Mouse (Mus musculus) CH12.LX (cell line): ENCODE data around the gene Stk35. TPM values are rescaled to one million over a fixed set of nuclear protein-coding genes. Genes with fewer than 3 reads are reported as not detected.

Experiments
- DNase-seq: peaks from one replicate; pipeline ENCODE4 v3.0.0-alpha.2; 2013; ENCODE audit errors: extremely low read depth
- H3K27ac ChIP-seq: 2 replicates; pipeline ENCODE4 v1.5.1; 2012; ENCODE audit warnings: low read depth, mild to moderate bottlenecking, control low read depth, moderate library complexity; ENCODE audit not compliant: insufficient read depth
- H3K27me3 ChIP-seq: replicated peaks from 2 replicates; pipeline ENCODE3; 2012; ENCODE audit warnings: inconsistent platforms
- H3K36me3 ChIP-seq, 2 experiments: replicated peaks in 1 of 2; 2 replicates each; pipeline versions ENCODE3 to v1.6.1; 2012; ENCODE audit warnings: inconsistent platforms in 1 of 2, low read length in 1 of 2, mild to moderate bottlenecking in 1 of 2, mixed read lengths in 1 of 2, moderate library complexity in 1 of 2; ENCODE audit not compliant: control insufficient read depth in 1 of 2, insufficient read depth in 1 of 2
- H3K4me1 ChIP-seq, 2 experiments: 2 replicates each; pipeline ENCODE4 v1.6.1; 2012; ENCODE audit warnings: inconsistent platforms in 1 of 2, moderate library complexity in 1 of 2; ENCODE audit not compliant: insufficient read depth in 2 of 2, control insufficient read depth in 1 of 2
- H3K4me2 ChIP-seq: 2 replicates; pipeline ENCODE4 v1.6.1; 2012; ENCODE audit warnings: low read depth, mild to moderate bottlenecking, control low read depth; ENCODE audit not compliant: poor library complexity, insufficient read depth, severe bottlenecking
- H3K4me3 ChIP-seq, 3 experiments: fragments of 150-350 bp in 1 of 3; sonication (generic) in 1 of 3; replicated peaks in 1 of 3; 2 replicates each; pipeline versions ENCODE3 to v1.5.1; 2011 to 2012; ENCODE audit warnings: low read depth in 2 of 3, low read length in 2 of 3, mild to moderate bottlenecking in 2 of 3, moderate library complexity in 2 of 3, control low read depth in 1 of 3, improper control_type of control experiment in 1 of 3, inconsistent platforms in 1 of 3, mixed read lengths in 1 of 3; ENCODE audit not compliant: poor library complexity in 1 of 3
- H3K79me2 ChIP-seq: replicated peaks from 2 replicates; pipeline ENCODE4 v1.6.1; 2012; ENCODE audit warnings: mild to moderate bottlenecking, moderate library complexity; ENCODE audit not compliant: control insufficient read depth, poor library complexity, insufficient read depth, severe bottlenecking; ENCODE audit errors: extremely low read depth
- H3K9ac ChIP-seq: 2 replicates; pipeline ENCODE4 v1.6.1; 2012; ENCODE audit warnings: low read depth, mild to moderate bottlenecking, control low read depth, moderate library complexity; ENCODE audit not compliant: insufficient read depth
- H3K9me3 ChIP-seq: replicated peaks from 2 replicates; pipeline ENCODE3; 2012; ENCODE audit warnings: low read length, inconsistent platforms, mixed read lengths
- CHD2 ChIP-seq: IDR thresholded peaks from 2 replicates; pipeline ENCODE4 v1.6.1; 2011; ENCODE audit warnings: low read length, improper control_type of control experiment
- ETS1 ChIP-seq: conservative IDR thresholded peaks from 2 replicates; pipeline ENCODE4 v1.6.1; 2012; ENCODE audit warnings: low read depth, mild to moderate bottlenecking, inconsistent platforms, low read length, improper control_type of control experiment, moderate library complexity
- GABPA ChIP-seq: IDR thresholded peaks from 2 replicates; pipeline ENCODE4 v1.6.1; 2012; ENCODE audit warnings: low read depth, low read length, improper control_type of control experiment, inconsistent platforms; ENCODE audit not compliant: insufficient replicate concordance
- IRF4 ChIP-seq: IDR thresholded peaks from 2 replicates; pipeline ENCODE4 v1.6.1; 2014; ENCODE audit warnings: low read depth, mild to moderate bottlenecking, inconsistent platforms, low read length, improper control_type of control experiment
- JUN ChIP-seq: IDR thresholded peaks from 2 replicates; pipeline ENCODE4 v1.6.1; 2011; ENCODE audit warnings: low read depth, mild to moderate bottlenecking, low read length, improper control_type of control experiment, moderate library complexity; ENCODE audit not compliant: insufficient read depth
- JUND ChIP-seq: conservative IDR thresholded peaks from 2 replicates; pipeline ENCODE4 v1.6.1; 2011; ENCODE audit warnings: low read depth, low read length, improper control_type of control experiment
- MAZ ChIP-seq: IDR thresholded peaks from 2 replicates; pipeline ENCODE4 v1.6.1; 2012; ENCODE audit warnings: low read depth, mild to moderate bottlenecking, inconsistent platforms, low read length, improper control_type of control experiment, moderate library complexity
- MXI1 ChIP-seq: IDR thresholded peaks from 2 replicates; pipeline ENCODE4 v1.6.1; 2011; ENCODE audit warnings: mild to moderate bottlenecking, low read depth, low read length, improper control_type of control experiment
- NELFE ChIP-seq: IDR thresholded peaks from 2 replicates; pipeline ENCODE4 v1.6.1; 2011; ENCODE audit warnings: low read depth, low read length, improper control_type of control experiment
- NRF1 ChIP-seq: IDR thresholded peaks from 2 replicates; pipeline ENCODE4 v1.6.1; 2014; ENCODE audit warnings: low read depth, mild to moderate bottlenecking, inconsistent platforms, low read length, improper control_type of control experiment, moderate library complexity
- POLR2A ChIP-seq: IDR thresholded peaks from 2 replicates; pipeline ENCODE4 v1.6.1; 2011; ENCODE audit warnings: low read depth, mild to moderate bottlenecking, improper control_type of control experiment, low read length
- RAD21 ChIP-seq: IDR thresholded peaks from 2 replicates; pipeline ENCODE4 v1.6.1; 2011; ENCODE audit warnings: low read depth, mild to moderate bottlenecking, low read length, improper control_type of control experiment, moderate library complexity
- RCOR1 ChIP-seq: conservative IDR thresholded peaks from 2 replicates; pipeline ENCODE4 v1.6.1; 2012; ENCODE audit warnings: low read depth, mild to moderate bottlenecking, inconsistent platforms, low read length, improper control_type of control experiment
- TCF12 ChIP-seq: IDR thresholded peaks from 2 replicates; pipeline ENCODE4 v1.6.1; 2014; ENCODE audit warnings: low read depth, mild to moderate bottlenecking, inconsistent platforms, low read length, improper control_type of control experiment
- USF2 ChIP-seq: conservative IDR thresholded peaks from 2 replicates; pipeline ENCODE4 v1.6.1; 2011; ENCODE audit warnings: low read depth, low read length, improper control_type of control experiment
- ZC3H11A ChIP-seq: IDR thresholded peaks from 2 replicates; pipeline ENCODE4 v1.6.1; 2012; ENCODE audit warnings: low read depth, mild to moderate bottlenecking, inconsistent platforms, low read length, improper control_type of control experiment
- dilution Hi-C: fragments of 300-500 bp; cut with MboI; formaldehyde crosslinking; loops from 2 replicates; pipeline ENCODE4 v1.14.3; 2020; ENCODE audit warnings: low sequenced_read_pairs; ENCODE audit not compliant: extremely low pct_unique_long_range_greater_than_20kb, extremely low pct_ligation_motif_present
- in situ Hi-C: fragments of 300-500 bp; cut with MboI; formaldehyde crosslinking; loops from 3 replicates; pipeline ENCODE4 v1.14.3; 2019; ENCODE audit warnings: low sequenced_read_pairs, low pct_ligation_motif_present, low pct_unique_long_range_greater_than_20kb, mixed read lengths
- polyA plus RNA-seq: library from polyadenylated mRNA; unstranded; fragments of >175 nt; gene quantifications from 2 replicates; pipeline ENCODE4 v1.2.1, GENCODE M21; 2012; ENCODE audit warnings: low read depth; ENCODE audit not compliant: insufficient read length
- total RNA-seq, 2 experiments: library from RNA; depleted of rRNA; stranded (reverse); fragments of 300-350 nt in 1 of 2; fragments of >200 nt in 1 of 2; gene quantifications; 2 replicates each; pipeline ENCODE4 v1.2.3; 2012 to 2014

Stk35 gene
- total and polyA plus RNA-seq, 3 experiments, result 4.5 to 22.7 (median 7.3) TPM

DNA sequence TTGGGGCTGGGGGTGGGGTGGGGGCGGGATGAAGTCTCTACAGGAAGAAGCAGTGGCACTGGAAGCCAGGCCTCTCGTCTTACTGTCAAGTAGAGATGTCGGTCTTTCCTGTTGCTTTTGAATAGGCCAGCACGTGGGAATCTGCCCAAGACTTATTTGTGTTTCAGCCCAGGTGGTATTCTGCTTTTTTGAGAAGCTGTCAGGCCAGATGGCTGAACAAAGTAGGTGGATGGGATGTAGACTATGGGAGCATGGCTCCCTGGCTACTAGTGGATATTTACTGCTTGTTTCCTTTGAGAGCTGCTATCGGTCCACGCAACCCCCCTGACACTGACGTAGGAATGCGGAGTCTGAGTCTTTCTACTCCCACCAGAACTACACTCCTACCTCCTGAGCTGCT, 20.7 kb downstream of the Stk35 start:
- peaks cover 3 to 31% of the 10 kb centered on the region in 2 experiments; a peak in 2 of 4 replicates for H3K4me1 ChIP-seq
- no peaks in the 10 kb centered on the region for H3K9me3 ChIP-seq
- peaks cover 10 to 87% of the 10 kb centered on the region in 2 experiments for H3K36me3 ChIP-seq
- peaks cover 11% of the 10 kb centered on the region; the same call in 1 of the 2 replicates for H3K79me2 ChIP-seq
- dilution Hi-C loops, result no loop called here
- H3K27me3 ChIP-seq, result no peaks in the 10 kb centered on the region
- no peak overlapping the region for H3K4me3 ChIP-seq
- in situ Hi-C loops, result no loop called here
- H3K4me2 ChIP-seq, result no peak overlapping the region
- TF ChIP-seq IRF4 (no peak), USF2 (no peak), CHD2 (no peak), POLR2A (no peak), NRF1 (no peak), ETS1 (no peak), RCOR1 (no peak), RAD21 (no peak), JUND (no peak), ZC3H11A (no peak)
- H3K9ac ChIP-seq, result no peak overlapping the region
- no peak for DNase-seq
- no peak overlapping the region for H3K27ac ChIP-seq

DNA sequence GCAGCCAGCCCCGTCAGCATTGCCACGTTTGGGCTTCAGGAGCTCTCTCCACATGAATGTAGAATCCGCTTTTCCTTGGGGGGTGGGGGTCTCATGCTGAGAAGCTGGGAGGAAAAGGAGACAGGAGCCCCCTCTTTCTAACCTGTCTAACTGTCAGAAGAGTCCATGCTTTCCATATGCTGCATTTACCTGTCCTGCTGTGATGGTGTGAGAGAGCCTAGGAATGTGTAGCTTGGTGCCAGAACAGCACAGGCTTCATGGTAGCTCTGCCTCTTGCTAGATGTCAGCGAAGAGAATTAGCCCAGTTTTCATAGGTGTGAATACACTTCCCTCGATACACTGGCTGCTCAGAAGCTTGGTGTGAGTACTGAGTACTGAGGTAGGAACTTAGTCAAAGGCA, 21.3 kb downstream of the Stk35 start:
- Histone ChIP-seq H3K9me3 (no peaks in the 10 kb centered on the region), H3K27me3 (no peaks in the 10 kb centered on the region), H3K27ac (no peak overlapping the region), H3K9ac (no peak overlapping the region), H3K4me2 (no peak overlapping the region), H3K4me1 (peaks cover 3 to 31% of the 10 kb centered on the region in 2 experiments; a peak in 2 of 4 replicates), H3K79me2 (peaks cover 10% of the 10 kb centered on the region), H3K4me3 (no peak overlapping the region), H3K36me3 (peaks cover 10 to 87% of the 10 kb centered on the region in 2 experiments)
- DNase-seq, result no peak
- TF ChIP-seq TCF12, result no peak
- no peak for TF ChIP-seq NELFE
- TF ChIP-seq GABPA, result no peak
- no peak for TF ChIP-seq MXI1
- TF ChIP-seq RAD21, result no peak
- no peak for TF ChIP-seq JUN
- TF ChIP-seq MAZ, result no peak
- no peak for TF ChIP-seq JUND
- in situ Hi-C loops (no loop called here), dilution Hi-C loops (no loop called here)
